Mouse (Mus musculus) liver, embryonic 12.5 days (tissue): Measurements from ENCODE around the gene D930007J09Rik. TPM values are rescaled to one million over a fixed set of nuclear protein-coding genes. Genes with fewer than 3 reads are reported as not detected.

Source experiments
- ATAC-seq: fragments of 200-750 bp; cut with Nextera tagmentation; 2 replicates; pipeline ENCODE4 v1.8.0; 2017; ENCODE audit warnings: moderate number of reproducible peaks, mild to moderate bottlenecking, moderate library complexity
- H3K27ac ChIP-seq: fragments of 300-500 bp; sonication (generic); 2 replicates; pipeline ENCODE4 v1.5.1; 2016; ENCODE audit warnings: mild to moderate bottlenecking
- H3K27me3 ChIP-seq: fragments of 300-500 bp; sonication (generic); replicated peaks from 2 replicates; pipeline ENCODE4 v1.6.1; 2016; ENCODE audit warnings: mild to moderate bottlenecking, moderate library complexity
- H3K36me3 ChIP-seq: fragments of 300-500 bp; sonication (generic); 2 replicates; pipeline ENCODE4 v1.6.1; 2016; ENCODE audit warnings: mild to moderate bottlenecking, moderate library complexity
- H3K4me1 ChIP-seq: fragments of 300-500 bp; sonication (generic); 2 replicates; pipeline ENCODE4 v1.6.1; 2016
- H3K4me2 ChIP-seq: fragments of 300-500 bp; sonication (generic); 2 replicates; pipeline ENCODE4 v1.6.1; 2016; ENCODE audit warnings: mild to moderate bottlenecking, moderate library complexity
- H3K4me3 ChIP-seq: fragments of 300-500 bp; sonication (generic); 2 replicates; pipeline ENCODE4 v1.5.1; 2016; ENCODE audit warnings: mild to moderate bottlenecking, moderate library complexity
- H3K9ac ChIP-seq: fragments of 300-500 bp; sonication (generic); 2 replicates; pipeline ENCODE4 v1.6.1; 2016; ENCODE audit warnings: mild to moderate bottlenecking, moderate library complexity
- H3K9me3 ChIP-seq: fragments of 300-500 bp; sonication (generic); replicated peaks from 2 replicates; pipeline ENCODE4 v1.6.1; 2016; ENCODE audit warnings: mild to moderate bottlenecking, moderate library complexity
- WGBS: fragments of 180-500 bp; shearing (Covaris S2); methylation state at CpG from one replicate; pipeline ENCODE4 v1.1.7; 2016; ENCODE audit not compliant: insufficient replicate concordance; 5-methylcytosine and 5-hydroxymethylcytosine counted together
- polyA plus RNA-seq: library from polyadenylated mRNA; unstranded; fragments of >200 nt; fragmentation: Nextera tagmentation; extraction: Ambion mirVana; gene quantifications from 2 replicates; pipeline ENCODE4 v1.2.1, GENCODE M21; 2016

The D930007J09Rik gene
- polyA plus RNA-seq, 1 experiment from 2014 or later: not detected

DNA sequence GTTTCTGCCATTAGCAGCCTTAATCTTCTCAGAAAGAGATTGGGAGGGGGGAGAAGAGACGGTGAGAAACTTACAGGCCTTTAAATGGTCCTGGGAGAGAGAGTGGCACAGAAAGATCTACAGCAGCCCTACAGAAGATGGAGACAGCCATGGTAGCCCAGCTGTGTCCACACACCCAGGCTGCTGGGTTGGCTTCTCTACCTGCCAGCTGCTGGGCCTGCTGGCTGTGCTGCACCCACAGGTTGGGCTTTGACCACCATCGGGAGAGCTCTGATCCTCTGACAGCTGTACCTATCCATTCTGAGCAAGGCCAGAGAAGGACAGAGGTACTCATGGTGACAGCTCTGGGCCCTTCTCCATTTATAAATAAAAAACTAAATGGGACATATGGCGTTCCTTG is 23.8 kb downstream of the D930007J09Rik start:
- Histone ChIP-seq H3K9ac (no peak overlapping the region), H3K4me2 (no peak overlapping the region), H3K27me3 (no peaks in the 10 kb centered on the region), H3K4me1 (no peaks in the 10 kb centered on the region), H3K9me3 (no peaks in the 10 kb centered on the region), H3K27ac (no peak overlapping the region), H3K36me3 (no peaks in the 10 kb centered on the region), H3K4me3 (no peak overlapping the region)
- 53% methylated on average over 3 of the region's 3 CpGs for whole genome bisulfite sequencing
- ATAC-seq: no peak

DNA sequence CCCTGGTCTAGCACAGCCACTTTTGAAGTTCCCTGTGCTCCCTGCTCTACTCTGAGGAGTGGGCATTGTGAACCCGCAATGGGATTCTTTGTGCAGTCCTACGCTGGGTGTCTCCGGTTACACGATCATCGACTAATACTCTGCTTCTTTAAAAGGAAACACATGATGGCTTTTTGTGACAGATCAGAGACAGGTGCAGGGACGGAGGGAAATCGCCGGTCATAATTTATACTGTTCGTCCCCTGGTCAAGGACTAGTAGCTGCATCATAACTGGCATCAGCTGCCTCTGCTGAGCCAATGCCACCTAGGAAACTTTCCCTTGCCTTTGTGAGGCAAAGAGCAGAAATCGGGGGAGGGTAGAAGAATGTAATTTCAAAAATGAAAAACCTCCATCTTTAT is 26.3 kb downstream of the D930007J09Rik start:
- no peak for ATAC-seq
- no peaks in the 10 kb centered on the region for H3K27me3 ChIP-seq
- H3K4me2 ChIP-seq: no peak overlapping the region
- WGBS: 78% methylated on average over 10 of the region's 10 CpGs
- no peaks in the 10 kb centered on the region for H3K4me1 ChIP-seq
- H3K27ac ChIP-seq: no peak overlapping the region
- no peaks in the 10 kb centered on the region for H3K9me3 ChIP-seq
- H3K9ac ChIP-seq: no peak overlapping the region
- H3K4me3 ChIP-seq: no peak overlapping the region
- H3K36me3 ChIP-seq: no peaks in the 10 kb centered on the region

DNA sequence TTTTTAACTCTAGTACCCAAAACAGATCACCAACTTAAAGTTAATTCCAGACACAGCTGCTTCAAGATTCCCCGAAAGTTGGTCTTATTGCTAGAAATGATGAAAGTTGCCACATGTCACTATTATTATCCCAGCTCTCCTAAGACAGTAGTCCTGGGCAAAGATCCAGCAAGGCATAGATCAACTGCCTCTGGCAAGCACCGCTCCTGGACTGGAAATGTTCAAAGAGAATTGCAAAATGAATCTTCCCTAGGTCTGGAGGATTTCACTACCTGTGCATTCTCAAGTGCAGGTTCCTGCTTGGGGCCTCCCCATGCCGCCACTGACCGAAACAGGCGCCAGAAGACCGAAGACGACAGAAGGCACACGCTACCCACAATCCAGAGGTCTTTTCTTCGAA is 26.8 kb downstream of the D930007J09Rik start:
- Histone ChIP-seq H3K27ac (no peak overlapping the region), H3K4me1 (no peaks in the 10 kb centered on the region), H3K9ac (no peak overlapping the region), H3K9me3 (no peaks in the 10 kb centered on the region), H3K27me3 (no peaks in the 10 kb centered on the region), H3K4me2 (no peak overlapping the region), H3K36me3 (no peaks in the 10 kb centered on the region), H3K4me3 (no peak overlapping the region)
- 75% methylated on average over 9 of the region's 9 CpGs for WGBS
- ATAC-seq: no peak

DNA sequence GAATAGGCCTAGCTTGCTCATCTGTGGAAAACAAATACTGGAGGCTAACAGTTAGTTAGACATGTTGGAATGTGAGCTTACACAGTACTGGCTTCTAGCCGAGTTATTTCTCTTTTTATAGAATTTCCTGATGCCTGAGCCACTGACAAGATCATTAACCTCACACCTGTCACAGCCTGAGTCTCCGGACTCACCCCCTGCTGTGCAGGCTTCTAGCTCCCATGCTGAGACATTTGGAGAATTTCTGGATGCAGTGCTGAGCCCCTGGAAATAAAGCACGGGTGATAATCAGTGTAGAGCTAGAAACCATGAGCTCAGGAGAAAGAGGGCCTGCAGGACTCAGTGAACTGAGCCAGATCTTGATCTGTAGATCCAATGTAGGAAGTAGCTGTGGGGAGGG is 32.7 kb downstream of the D930007J09Rik start:
- 24% methylated on average over 3 of the region's 3 CpGs for WGBS
- Histone ChIP-seq H3K27me3 (no peaks in the 10 kb centered on the region), H3K9ac (no peak overlapping the region), H3K27ac (no peak overlapping the region), H3K36me3 (no peaks in the 10 kb centered on the region), H3K9me3 (no peaks in the 10 kb centered on the region), H3K4me2 (no peak overlapping the region), H3K4me1 (no peaks in the 10 kb centered on the region), H3K4me3 (no peak overlapping the region)
- ATAC-seq: no peak

DNA sequence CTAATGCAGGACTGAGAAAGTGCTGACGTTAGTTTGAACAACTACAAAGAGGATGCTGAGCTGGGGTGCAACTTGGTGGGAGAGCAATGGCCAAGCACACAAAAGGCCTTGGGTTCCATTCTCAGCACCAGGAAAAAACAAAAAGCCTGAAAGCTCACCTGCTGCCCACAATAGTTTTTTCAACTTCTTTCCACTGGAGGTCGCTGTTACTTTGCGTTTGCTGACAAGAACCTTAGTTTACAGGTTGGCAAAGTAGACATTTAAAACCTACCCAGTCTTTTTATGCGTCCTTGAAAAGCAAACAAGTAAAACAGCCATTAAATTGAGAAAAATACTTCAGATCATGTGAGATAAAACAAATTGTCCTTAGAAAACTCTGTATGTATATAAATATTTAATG is 34.5 kb downstream of the D930007J09Rik start:
- Histone ChIP-seq H3K9ac (no peak overlapping the region), H3K36me3 (no peaks in the 10 kb centered on the region), H3K4me2 (no peak overlapping the region), H3K27ac (no peak overlapping the region), H3K27me3 (no peaks in the 10 kb centered on the region), H3K4me3 (no peak overlapping the region), H3K4me1 (no peaks in the 10 kb centered on the region), H3K9me3 (no peaks in the 10 kb centered on the region)
- no peak for ATAC-seq
- 8% methylated on average over 4 of the region's 4 CpGs for whole genome bisulfite sequencing

DNA sequence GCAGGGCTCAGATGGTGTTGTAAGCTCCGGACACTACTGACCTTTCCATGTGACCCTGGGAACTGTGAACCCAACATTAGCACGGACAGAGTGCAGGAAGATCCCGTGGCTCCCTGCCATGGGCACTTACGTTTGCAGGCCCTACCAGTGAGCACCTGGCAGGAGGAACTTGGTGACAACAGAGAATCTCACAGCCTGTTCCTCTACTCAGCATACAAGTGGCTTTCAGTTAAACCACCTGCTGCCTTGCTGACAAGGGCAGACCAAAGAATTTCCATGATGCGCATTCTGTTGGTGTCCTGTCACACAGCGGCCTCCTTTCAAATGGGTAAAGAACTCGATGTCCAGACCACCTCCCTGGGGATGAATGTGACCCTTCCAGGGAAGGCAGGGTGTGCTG is 38.2 kb downstream of the D930007J09Rik start:
- Histone ChIP-seq H3K27me3 (no peaks in the 10 kb centered on the region), H3K9ac (no peak overlapping the region), H3K27ac (no peak overlapping the region), H3K4me3 (no peak overlapping the region), H3K9me3 (no peaks in the 10 kb centered on the region), H3K4me2 (no peak overlapping the region), H3K36me3 (no peaks in the 10 kb centered on the region), H3K4me1 (no peaks in the 10 kb centered on the region)
- 36% methylated on average over 7 of the region's 7 CpGs for WGBS
- ATAC-seq: no peak

DNA sequence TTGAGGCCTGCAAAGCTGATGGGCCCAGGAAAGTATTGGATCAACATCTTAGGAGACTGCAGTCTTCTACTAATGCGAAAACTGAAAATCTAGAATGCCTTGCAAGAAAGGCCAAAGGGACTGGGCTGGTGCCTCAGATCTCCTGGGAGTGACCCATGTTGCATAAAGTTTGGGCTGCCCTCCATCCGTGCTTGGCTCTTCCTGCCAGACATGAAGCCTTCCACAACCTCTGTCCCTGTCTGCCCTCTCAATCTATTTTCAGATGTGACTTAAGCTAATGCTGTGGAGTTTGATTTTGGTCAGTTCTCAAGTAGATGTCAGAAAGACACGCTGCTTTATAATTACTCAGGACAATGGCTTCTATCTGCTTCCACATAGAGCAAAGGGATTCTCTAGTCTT is 39.5 kb downstream of the D930007J09Rik start:
- H3K9ac ChIP-seq: no peak overlapping the region
- H3K27ac ChIP-seq: no peak overlapping the region
- no peak for ATAC-seq
- no peaks in the 10 kb centered on the region for H3K9me3 ChIP-seq
- no peaks in the 10 kb centered on the region for H3K36me3 ChIP-seq
- no peak overlapping the region for H3K4me2 ChIP-seq
- H3K4me1 ChIP-seq: no peaks in the 10 kb centered on the region
- no peaks in the 10 kb centered on the region for H3K27me3 ChIP-seq
- WGBS: 47% methylated on average over 3 of the region's 3 CpGs
- H3K4me3 ChIP-seq: no peak overlapping the region

DNA sequence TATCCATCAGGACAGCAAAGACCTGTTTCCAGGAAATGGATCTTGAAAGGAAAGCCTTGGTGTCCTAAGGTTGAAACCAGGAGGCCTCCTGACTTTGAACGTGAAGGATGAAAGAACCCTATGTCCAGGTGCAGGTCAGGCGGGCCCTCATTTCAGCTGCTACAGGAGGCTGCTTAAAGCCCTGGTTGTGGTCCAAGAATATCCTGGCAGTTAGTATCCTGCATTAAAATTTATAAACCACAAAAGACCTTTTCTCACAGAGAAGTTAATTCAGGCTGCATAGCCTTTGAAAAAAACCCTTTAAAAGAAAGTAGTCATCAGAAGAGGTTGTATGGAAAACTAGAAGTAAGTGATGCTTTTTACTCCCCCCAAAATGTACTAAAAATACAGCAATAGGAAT is 41.9 kb downstream of the D930007J09Rik start:
- WGBS: 69% methylated on average over 2 of the region's 2 CpGs
- no peaks in the 10 kb centered on the region for H3K9me3 ChIP-seq
- no peak overlapping the region for H3K4me2 ChIP-seq
- no peaks in the 10 kb centered on the region for H3K36me3 ChIP-seq
- ATAC-seq: no peak
- H3K4me1 ChIP-seq: no peaks in the 10 kb centered on the region
- H3K4me3 ChIP-seq: no peak overlapping the region
- no peak overlapping the region for H3K9ac ChIP-seq
- H3K27ac ChIP-seq: no peak overlapping the region
- H3K27me3 ChIP-seq: no peaks in the 10 kb centered on the region

DNA sequence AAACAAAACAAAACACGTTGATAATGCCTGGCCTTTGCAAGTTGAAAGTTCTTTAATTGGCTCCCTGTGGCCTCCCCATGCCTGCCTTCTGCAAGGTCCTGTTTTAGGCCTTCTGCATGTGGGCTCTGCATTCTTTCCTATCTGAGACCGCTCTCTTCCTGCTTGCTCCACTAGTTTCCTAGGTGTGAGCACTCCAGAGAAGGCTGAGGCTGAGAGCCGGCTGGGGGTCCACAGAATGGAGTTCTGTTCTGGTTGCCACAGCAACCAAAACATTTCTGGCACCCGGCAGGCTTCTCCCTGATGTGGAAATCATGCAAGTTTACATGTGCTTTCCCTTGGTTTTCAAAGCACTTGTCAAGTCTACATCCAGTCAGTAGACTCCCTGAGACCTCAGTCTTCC is 43.6 kb downstream of the D930007J09Rik start:
- no peak for ATAC-seq
- H3K27me3 ChIP-seq: no peaks in the 10 kb centered on the region
- H3K4me2 ChIP-seq: no peak overlapping the region
- no peak overlapping the region for H3K27ac ChIP-seq
- 35% methylated on average over 4 of the region's 4 CpGs for WGBS
- no peaks in the 10 kb centered on the region for H3K9me3 ChIP-seq
- no peaks in the 10 kb centered on the region for H3K4me1 ChIP-seq
- H3K9ac ChIP-seq: no peak overlapping the region
- H3K36me3 ChIP-seq: no peaks in the 10 kb centered on the region
- no peak overlapping the region for H3K4me3 ChIP-seq

Other genes starting within 250 kb of the D930007J09Rik start
- gene Mylk4, start 18.9 kb downstream of the D930007J09Rik start, polyA plus RNA-seq: 0.05 TPM in 2 replicates
- gene Wrnip1, start 811 bp downstream of the D930007J09Rik start, polyA plus RNA-seq: 27.2 and 29.1 TPM in 2 replicates
- gene Serpinb1a, start 48.3 kb upstream of the D930007J09Rik start, polyA plus RNA-seq: 10.5 and 11.7 TPM in 2 replicates
- 0.10 TPM in 1 of 2 replicates, not detected in the other for gene Serpinb1c, start 95.4 kb upstream of the D930007J09Rik start, polyA plus RNA-seq
- 4.2 and 5.2 TPM in 2 replicates for gene Serpinb6b, start 162.4 kb upstream of the D930007J09Rik start, polyA plus RNA-seq
- gene Serpinb9, start 200.4 kb upstream of the D930007J09Rik start, polyA plus RNA-seq: 2.1 and 2.4 TPM in 2 replicates
- gene Serpinb9b, start 224.6 kb upstream of the D930007J09Rik start, polyA plus RNA-seq: not detected in 2 replicates